Mouse (Mus musculus) right cerebral cortex, postnatal 10 days (tissue): ENCODE measurements at regions not wholly inside any gene's neighbourhood (a gene's known extent, or its start where the extent isn't known, plus 50 kb on each side); places are given as distances from the start of the nearest gene placed in this dataset.

ENCODE experiments used
- DNase-seq, 2 experiments: peaks; one replicate each; pipeline ENCODE4 v3.0.0; 2021; ENCODE audit warnings: low spot score in 2 of 2

GRCm38 (mm10) chr19:33043696-33044095 is 286.4 kb downstream of the Pten start:
- no peak for DNase-seq

GRCm38 (mm10) chr19:33048754-33049442 is 291.6 kb downstream of the Pten start:
- DNase-seq: no peak

- DNase-seq: no peak
Measured at GRCm38 (mm10) chr19:33053199-33053867, 296.0 kb downstream of the Pten start.

DNA sequence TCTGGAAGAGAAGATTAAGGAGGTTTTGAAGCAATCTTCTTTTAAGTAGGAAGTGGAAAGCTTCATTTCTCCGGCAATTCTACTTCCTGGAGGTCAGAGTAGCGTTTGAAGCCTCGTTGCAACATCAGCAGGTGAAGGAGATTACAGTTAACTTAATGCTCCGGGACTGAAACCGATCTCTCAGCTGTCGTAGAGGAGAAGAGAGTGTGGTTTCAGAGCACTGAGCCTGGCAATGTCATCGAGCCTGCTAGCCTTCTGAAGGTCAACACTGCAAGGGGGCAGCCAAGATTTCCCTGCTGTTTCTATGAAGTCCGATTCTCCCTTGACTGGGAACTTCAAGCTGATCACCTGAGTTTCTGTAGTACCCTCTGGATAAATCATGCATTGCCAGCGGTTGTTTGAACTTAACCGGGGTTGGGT is 299.1 kb downstream of the Pten start:
- no peak for DNase-seq

GRCm38 (mm10) chr19:33061006-33061405 is 303.7 kb downstream of the Pten start:
- DNase-seq: no peak

DNA sequence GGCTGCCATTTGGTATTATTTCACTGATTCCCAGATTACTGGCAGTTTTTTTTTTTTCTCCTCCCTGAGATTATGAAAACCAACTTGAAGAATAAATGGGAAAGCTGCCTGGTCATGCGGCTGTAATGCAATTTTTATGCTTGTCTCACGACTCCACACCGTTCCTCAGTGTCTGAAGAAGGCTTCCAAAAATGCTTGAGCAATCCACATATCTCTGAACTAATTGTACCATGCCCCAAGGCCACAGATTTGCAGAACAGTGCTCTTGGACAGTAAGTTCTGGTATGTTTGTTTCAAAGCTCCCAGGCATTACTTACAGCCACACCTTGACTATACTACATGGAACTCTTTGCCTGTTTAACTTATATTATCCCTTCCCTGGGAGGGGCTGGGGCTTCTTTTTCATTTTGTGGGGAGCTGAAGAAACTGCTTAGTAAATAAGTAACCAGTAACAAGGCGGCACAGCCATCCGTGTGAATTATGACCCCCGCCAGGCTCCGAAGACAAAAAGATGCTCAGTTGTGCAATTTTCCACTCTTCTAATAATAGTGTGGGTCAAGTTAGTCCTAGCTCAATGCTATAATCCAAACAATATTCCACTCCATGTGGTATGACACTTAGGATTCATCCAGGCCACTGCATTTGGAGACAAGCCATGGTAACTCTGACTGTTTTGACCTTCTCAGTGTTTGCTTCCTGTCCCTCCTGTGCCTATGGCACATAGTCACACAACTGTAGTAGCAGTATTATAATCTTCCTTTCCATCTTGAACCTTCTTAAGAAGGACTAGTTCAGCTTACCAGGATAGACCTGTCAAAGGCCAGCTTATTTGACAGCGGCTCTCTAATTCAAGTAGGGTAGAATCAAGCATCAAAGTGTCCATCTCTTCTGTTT is 305.1 kb downstream of the Pten start:
- no peak for DNase-seq

DNA sequence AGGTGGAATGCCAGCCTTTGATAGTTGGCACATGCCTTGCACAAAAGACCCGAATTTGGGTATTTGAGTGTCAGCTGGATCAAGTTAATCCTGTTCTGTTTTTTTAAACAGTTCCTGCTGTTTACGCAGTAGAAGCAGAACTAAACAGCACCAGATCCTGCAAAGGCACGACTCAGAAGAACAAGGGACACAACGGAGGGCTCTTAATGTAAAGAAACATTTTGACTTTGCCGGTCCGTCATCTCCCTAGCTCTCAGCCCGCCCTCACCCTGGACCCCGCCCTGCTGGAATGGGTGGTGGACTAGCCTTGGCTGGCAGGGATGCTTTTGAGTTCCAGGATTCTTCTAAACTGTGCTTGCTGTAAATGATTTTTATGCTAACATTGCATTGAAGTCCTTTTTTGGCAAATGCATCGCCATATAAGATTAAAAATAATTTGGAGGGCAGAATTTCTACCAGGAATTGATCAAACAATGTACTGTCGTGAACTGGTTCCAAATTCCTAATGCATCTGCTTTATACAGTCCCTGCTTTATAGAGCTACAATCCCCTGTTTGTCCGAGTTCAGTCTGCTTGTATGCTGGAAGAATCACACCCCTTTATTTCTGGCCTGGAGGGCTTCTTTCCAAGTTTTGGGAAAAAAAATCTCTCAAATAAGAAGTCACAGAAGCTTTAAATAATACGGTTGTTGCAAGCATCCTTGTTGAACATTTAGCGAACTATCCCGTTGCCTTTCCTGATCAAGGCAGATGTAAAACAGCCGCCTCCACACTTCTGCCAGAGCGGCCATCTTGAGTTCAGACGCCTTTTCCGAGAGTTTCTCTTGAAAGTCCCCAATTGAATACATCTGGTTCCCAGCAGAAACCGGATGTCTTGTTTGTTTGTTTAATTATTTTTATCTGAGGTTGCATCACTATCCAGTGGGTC is 308.2 kb downstream of the Pten start:
- DNase-seq: peak; percentile 51 to 55

DNA sequence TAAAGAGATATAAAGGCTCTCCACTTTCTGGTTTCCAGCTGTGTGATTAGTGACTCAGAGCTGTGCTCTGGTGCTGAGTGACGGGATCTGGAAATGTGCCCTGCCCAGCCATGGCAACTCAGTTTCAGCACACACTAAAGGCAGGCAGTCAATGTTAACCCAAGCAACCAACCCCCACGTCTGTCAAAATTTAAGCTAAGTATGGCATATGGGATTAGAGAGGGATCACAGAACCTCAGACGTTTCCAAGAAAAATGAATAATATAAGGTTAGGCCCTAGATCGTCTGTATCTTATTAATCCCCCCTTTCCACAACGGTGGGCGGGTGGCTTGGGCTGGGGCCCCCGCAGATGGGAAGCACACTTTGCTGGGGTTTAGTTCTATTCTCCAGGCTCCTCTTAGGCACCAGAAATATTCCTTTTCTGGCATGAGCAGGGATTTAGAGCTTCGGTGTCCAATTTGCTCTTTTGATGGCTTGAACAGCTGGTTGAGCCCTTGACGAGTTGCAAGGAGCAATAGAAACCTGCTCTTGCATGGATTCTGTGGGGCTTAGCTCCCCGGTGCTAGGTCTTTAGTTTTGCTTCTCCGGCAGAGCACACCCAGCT is 311.2 kb downstream of the Pten start:
- no peak for DNase-seq

- no peak for DNase-seq
Measured at GRCm38 (mm10) chr19:33069761-33070160, 312.5 kb downstream of the Pten start.

DNA sequence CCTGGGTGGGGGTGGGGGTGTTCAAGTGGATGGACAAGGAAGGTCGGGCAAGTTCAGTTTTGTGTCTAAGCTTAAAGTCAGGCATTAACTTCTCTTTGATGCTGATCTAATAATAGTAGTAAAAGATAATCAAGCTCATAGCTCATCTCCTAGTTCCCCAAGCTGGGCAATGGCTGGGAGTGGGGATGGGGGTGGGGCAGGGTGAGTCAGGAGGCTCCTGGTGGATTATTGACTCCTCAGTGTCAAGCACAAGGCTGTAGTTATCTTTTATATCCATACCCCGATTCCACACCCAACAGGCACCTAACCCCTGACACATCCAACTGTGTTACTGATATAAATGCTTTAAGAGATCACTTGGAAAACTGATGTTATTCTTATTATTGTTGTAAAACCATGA is 315.0 kb downstream of the Pten start:
- no peak for DNase-seq

GRCm38 (mm10) chr19:33074907-33075306 is 317.2 kb downstream of the Rnls start:
- no peak for DNase-seq

- no peak for DNase-seq
Measured at GRCm38 (mm10) chr19:33078681-33079360, 313.3 kb downstream of the Rnls start.

GRCm38 (mm10) chr19:33079959-33080358 is 312.1 kb downstream of the Rnls start:
- no peak for DNase-seq

- DNase-seq: no peak
Measured at GRCm38 (mm10) chr19:33081493-33081892, 310.6 kb downstream of the Rnls start.

GRCm38 (mm10) chr19:33083371-33083770 is 308.7 kb downstream of the Rnls start:
- DNase-seq: no peak

DNA sequence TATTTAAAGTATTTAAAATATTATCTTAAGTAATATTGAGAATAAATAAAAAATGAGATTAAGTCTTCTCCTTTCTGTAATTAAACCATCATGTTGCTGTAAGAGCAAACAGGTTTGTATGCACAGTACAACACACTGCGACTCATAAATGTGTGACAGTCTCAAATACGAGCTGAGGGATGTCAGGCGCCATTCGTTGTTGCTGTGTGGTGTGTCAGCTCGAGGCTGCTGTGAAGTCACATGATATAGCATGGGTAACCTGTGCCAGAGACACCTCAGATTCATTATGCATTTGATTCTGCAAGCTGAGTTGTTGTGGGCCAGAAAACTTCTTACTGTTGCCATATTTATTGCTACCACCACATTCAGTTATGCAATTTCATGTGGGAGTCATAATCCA is 307.4 kb downstream of the Rnls start:
- no peak for DNase-seq
